Mouse (Mus musculus): ENCODE measurements around the gene Olfr464. TPM values are rescaled to one million over a fixed set of nuclear protein-coding genes. Genes with fewer than 3 reads are reported as not detected.

Gene Olfr464
- total RNA-seq, 1 experiment, result not detected

DNA sequence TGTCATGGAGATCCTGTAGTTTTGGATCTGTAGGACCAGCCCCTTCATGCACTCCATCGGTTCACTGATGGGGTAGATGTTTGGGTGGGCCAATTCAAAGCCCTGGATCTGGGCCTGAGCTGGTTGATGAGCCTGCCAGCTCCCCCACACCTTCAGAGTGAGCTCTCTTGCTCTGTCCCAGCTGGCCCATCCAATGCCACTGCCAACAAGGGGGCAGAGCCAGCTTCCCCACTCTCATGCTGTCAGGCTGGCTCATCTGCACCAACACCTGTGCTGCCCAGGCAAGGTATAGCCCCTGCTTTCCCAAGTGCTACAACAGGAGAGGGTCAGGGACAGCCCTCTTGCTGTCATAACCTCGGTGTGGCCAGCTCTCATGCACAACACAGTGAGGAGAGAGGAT lies 13.0 kb upstream of the Olfr464 start:
- no peaks in the 10 kb centered on the region for H3K4me1 ChIP-seq (ENCODE audit: control insufficient read depth in 2 of 2, insufficient read depth in 2 of 2, low read length in 2 of 2, poor library complexity in 1 of 2)
- no peaks in the 10 kb centered on the region for H3K36me3 ChIP-seq (ENCODE audit: control insufficient read depth, insufficient read depth, low read length, poor library complexity, severe bottlenecking)
- no peak overlapping the region for H3K27ac ChIP-seq (ENCODE audit: insufficient read depth, low read depth, low read length, poor library complexity, severe bottlenecking)
- no peak overlapping the region for H3K9ac ChIP-seq (ENCODE audit: insufficient read depth, low read depth, low read length, poor library complexity, severe bottlenecking)
- in situ Hi-C loops (cut with MboI; ENCODE audit: low sequenced_read_pairs in 2 of 2, unreplicated experiment in 2 of 2), result no loop called here
- no peak overlapping the region for H3K4me3 ChIP-seq (ENCODE audit: insufficient read depth in 1 of 2, low read depth in 1 of 2, low read length in 2 of 2, poor library complexity in 1 of 2, severe bottlenecking in 1 of 2)
- H3K9me3 ChIP-seq (ENCODE audit: control insufficient read depth, insufficient read depth, low read depth, low read length), result no peaks in the 10 kb centered on the region
- no peak for TF ChIP-seq ZNF384 (IDR thresholded peaks at IDR 0.05; ENCODE audit: low read depth, low read length)
- TF ChIP-seq MAFK (IDR thresholded peaks at IDR 0.05; ENCODE audit: insufficient read depth, low read depth, low read length), result no peak
- no peak for TF ChIP-seq CHD2 (IDR thresholded peaks at IDR 0.05; ENCODE audit: low read depth, low read length)
- TF ChIP-seq ZC3H11A (IDR thresholded peaks at IDR 0.05; ENCODE audit: borderline replicate concordance, low read depth, low read length), result no peak
- no peak for TF ChIP-seq HCFC1 (IDR thresholded peaks at IDR 0.05; ENCODE audit: borderline replicate concordance, insufficient read depth, low read length)
- no peak for DNase-seq (ENCODE audit: low read depth, low spot score)

DNA sequence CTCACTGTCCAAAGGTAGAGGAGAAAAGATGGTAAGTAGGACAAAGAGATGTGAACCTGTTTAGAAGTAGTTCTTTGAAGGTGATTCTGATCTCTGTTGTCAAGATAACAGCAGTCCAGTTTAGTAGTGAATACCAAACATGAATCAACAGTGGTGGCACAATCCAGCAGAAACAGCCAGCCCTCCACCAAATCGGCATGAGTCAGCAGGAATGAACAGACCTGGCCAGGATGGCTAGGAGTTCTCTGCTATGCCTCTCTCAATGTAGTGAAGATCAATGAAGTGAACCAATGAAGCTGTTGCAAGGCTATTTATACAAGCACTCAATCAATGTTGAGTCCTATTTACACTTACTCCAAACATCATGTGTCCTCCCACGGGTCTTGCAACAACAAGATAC lies 9.6 kb upstream of the Olfr464 start:
- Histone ChIP-seq H3K4me1 (ENCODE audit: control insufficient read depth in 2 of 2, insufficient read depth in 2 of 2, low read length in 2 of 2, poor library complexity in 1 of 2) (no peaks in the 10 kb centered on the region), H3K9me3 (ENCODE audit: control insufficient read depth, insufficient read depth, low read depth, low read length) (no peaks in the 10 kb centered on the region), H3K36me3 (ENCODE audit: control insufficient read depth, insufficient read depth, low read length, poor library complexity, severe bottlenecking) (no peaks in the 10 kb centered on the region), H3K9ac (ENCODE audit: insufficient read depth, low read depth, low read length, poor library complexity, severe bottlenecking) (no peak overlapping the region), H3K4me3 (ENCODE audit: insufficient read depth in 1 of 2, low read depth in 1 of 2, low read length in 2 of 2, poor library complexity in 1 of 2, severe bottlenecking in 1 of 2) (no peak overlapping the region), H3K27ac (ENCODE audit: insufficient read depth, low read depth, low read length, poor library complexity, severe bottlenecking) (no peak overlapping the region)
- TF ChIP-seq ZC3H11A (IDR thresholded peaks at IDR 0.05; ENCODE audit: borderline replicate concordance, low read depth, low read length), result no peak
- TF ChIP-seq CHD2 (IDR thresholded peaks at IDR 0.05; ENCODE audit: low read depth, low read length), result no peak
- TF ChIP-seq MAFK (IDR thresholded peaks at IDR 0.05; ENCODE audit: insufficient read depth, low read depth, low read length), result peak; percentile 65; the same call in 1 of the 2 replicates
- TF ChIP-seq ZNF384 (IDR thresholded peaks at IDR 0.05; ENCODE audit: low read depth, low read length), result no peak
- no peak for TF ChIP-seq HCFC1 (IDR thresholded peaks at IDR 0.05; ENCODE audit: borderline replicate concordance, insufficient read depth, low read length)
- DNase-seq (ENCODE audit: low read depth, low spot score), result no peak
- in situ Hi-C loops (cut with MboI; ENCODE audit: low sequenced_read_pairs in 2 of 2, unreplicated experiment in 2 of 2), result no loop called here

DNA sequence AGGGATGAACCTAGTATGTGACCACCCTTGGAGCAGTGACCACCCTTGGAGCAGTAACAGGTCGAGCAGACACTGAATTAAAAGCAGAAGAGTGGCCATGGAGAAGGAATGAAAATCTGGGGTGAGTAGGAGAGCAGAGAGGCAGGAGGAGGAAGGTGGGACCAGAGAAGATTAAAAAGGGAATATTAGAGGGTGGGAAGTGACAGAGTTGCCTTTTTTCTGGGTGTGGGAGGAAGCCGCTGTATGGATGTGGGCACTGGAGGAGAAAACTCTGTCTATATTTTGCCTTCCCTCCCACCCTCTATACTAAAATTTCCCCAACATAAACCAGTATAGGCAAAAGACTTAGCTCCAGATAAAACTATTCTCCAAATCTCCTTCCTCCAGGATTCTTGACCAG lies 466 bp downstream of the Olfr464 start:
- TF ChIP-seq CHD2 (IDR thresholded peaks at IDR 0.05; ENCODE audit: low read depth, low read length), result no peak
- no peak for TF ChIP-seq MAFK (IDR thresholded peaks at IDR 0.05; ENCODE audit: insufficient read depth, low read depth, low read length)
- no peak for TF ChIP-seq HCFC1 (IDR thresholded peaks at IDR 0.05; ENCODE audit: borderline replicate concordance, insufficient read depth, low read length)
- no peak for TF ChIP-seq ZC3H11A (IDR thresholded peaks at IDR 0.05; ENCODE audit: borderline replicate concordance, low read depth, low read length)
- no peak for TF ChIP-seq ZNF384 (IDR thresholded peaks at IDR 0.05; ENCODE audit: low read depth, low read length)

DNA sequence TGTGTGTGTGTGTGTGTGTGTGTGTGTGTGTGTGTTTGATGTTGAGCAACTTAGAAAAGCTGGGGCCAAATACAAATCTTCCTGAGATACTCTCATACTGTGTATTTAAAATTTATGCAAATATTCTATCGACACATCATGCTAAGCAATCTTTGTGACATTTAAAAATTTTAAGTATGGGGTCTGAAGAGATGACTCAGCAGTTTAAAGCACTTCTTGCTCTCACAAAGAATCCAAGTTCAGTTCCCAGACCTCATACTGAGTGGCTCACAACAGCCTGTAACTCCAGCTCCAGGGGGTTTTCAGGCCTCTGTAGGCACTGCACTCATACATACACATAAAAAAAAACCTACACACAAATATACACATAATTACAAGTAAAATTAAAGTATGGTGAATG lies 4.8 kb downstream of the Olfr464 start:
- DNase-seq (ENCODE audit: low read depth, low spot score), result no peak
- peak; percentile 85 for TF ChIP-seq MAFK (IDR thresholded peaks at IDR 0.05; ENCODE audit: insufficient read depth, low read depth, low read length)
- no peak for TF ChIP-seq ZC3H11A (IDR thresholded peaks at IDR 0.05; ENCODE audit: borderline replicate concordance, low read depth, low read length)
- no peaks in the 10 kb centered on the region for H3K36me3 ChIP-seq (ENCODE audit: control insufficient read depth, insufficient read depth, low read length, poor library complexity, severe bottlenecking)
- no peak overlapping the region for H3K4me3 ChIP-seq (ENCODE audit: insufficient read depth in 1 of 2, low read depth in 1 of 2, low read length in 2 of 2, poor library complexity in 1 of 2, severe bottlenecking in 1 of 2)
- in situ Hi-C loops (cut with MboI; ENCODE audit: low sequenced_read_pairs in 2 of 2, unreplicated experiment in 2 of 2), result no loop called here
- H3K9ac ChIP-seq (ENCODE audit: insufficient read depth, low read depth, low read length, poor library complexity, severe bottlenecking), result no peak overlapping the region
- no peaks in the 10 kb centered on the region for H3K9me3 ChIP-seq (ENCODE audit: control insufficient read depth, insufficient read depth, low read depth, low read length)
- peaks cover 0 to 2% of the 10 kb centered on the region in 2 experiments; a peak in 1 of 4 replicates for H3K4me1 ChIP-seq (ENCODE audit: control insufficient read depth in 2 of 2, insufficient read depth in 2 of 2, low read length in 2 of 2, poor library complexity in 1 of 2)
- H3K27ac ChIP-seq (ENCODE audit: insufficient read depth, low read depth, low read length, poor library complexity, severe bottlenecking), result no peak overlapping the region

More for the DNA sequence above, 466 bp downstream of the Olfr464 start:
- no peak overlapping the region for H3K27ac ChIP-seq (ENCODE audit: insufficient read depth, low read depth, low read length, poor library complexity, severe bottlenecking)
- H3K9me3 ChIP-seq (ENCODE audit: control insufficient read depth, insufficient read depth, low read depth, low read length), result no peaks in the 10 kb centered on the region
- in situ Hi-C loops (cut with MboI; ENCODE audit: low sequenced_read_pairs in 2 of 2, unreplicated experiment in 2 of 2), result no loop called here
- no peak overlapping the region for H3K4me3 ChIP-seq (ENCODE audit: insufficient read depth in 1 of 2, low read depth in 1 of 2, low read length in 2 of 2, poor library complexity in 1 of 2, severe bottlenecking in 1 of 2)
- H3K9ac ChIP-seq (ENCODE audit: insufficient read depth, low read depth, low read length, poor library complexity, severe bottlenecking), result no peak overlapping the region
- peaks cover 0 to 2% of the 10 kb centered on the region in 2 experiments; a peak in 1 of 4 replicates for H3K4me1 ChIP-seq (ENCODE audit: control insufficient read depth in 2 of 2, insufficient read depth in 2 of 2, low read length in 2 of 2, poor library complexity in 1 of 2)
- no peaks in the 10 kb centered on the region for H3K36me3 ChIP-seq (ENCODE audit: control insufficient read depth, insufficient read depth, low read length, poor library complexity, severe bottlenecking)
- DNase-seq (ENCODE audit: low read depth, low spot score), result no peak

DNA sequence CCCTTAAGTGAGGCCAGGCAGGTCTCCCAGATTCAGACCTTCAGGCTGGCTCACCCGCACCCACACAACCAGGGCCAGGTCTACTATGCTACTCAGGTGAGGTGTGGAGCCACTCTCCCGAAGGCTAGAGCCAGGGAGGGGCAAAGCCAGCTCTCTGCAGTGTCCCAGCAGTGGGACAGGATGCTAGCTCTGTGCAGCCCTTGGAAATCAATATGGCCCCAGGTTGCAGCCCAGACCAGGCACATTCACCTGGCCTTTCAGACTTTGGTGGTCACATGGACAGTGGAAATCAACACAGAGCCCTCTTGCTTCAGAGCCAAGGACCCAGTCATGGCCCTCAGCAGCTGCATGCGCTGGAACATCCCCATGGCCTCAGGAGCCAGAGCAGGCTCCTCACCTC lies 16.4 kb downstream of the Olfr464 start:
- Histone ChIP-seq H3K9ac (ENCODE audit: insufficient read depth, low read depth, low read length, poor library complexity, severe bottlenecking) (no peak overlapping the region), H3K4me1 (ENCODE audit: control insufficient read depth in 2 of 2, insufficient read depth in 2 of 2, low read length in 2 of 2, poor library complexity in 1 of 2) (no peaks in the 10 kb centered on the region), H3K36me3 (ENCODE audit: control insufficient read depth, insufficient read depth, low read length, poor library complexity, severe bottlenecking) (no peaks in the 10 kb centered on the region), H3K27ac (ENCODE audit: insufficient read depth, low read depth, low read length, poor library complexity, severe bottlenecking) (no peak overlapping the region), H3K4me3 (ENCODE audit: insufficient read depth in 1 of 2, low read depth in 1 of 2, low read length in 2 of 2, poor library complexity in 1 of 2, severe bottlenecking in 1 of 2) (no peak overlapping the region), H3K9me3 (ENCODE audit: control insufficient read depth, insufficient read depth, low read depth, low read length) (no peaks in the 10 kb centered on the region)
- in situ Hi-C loops (cut with MboI; ENCODE audit: low sequenced_read_pairs in 2 of 2, unreplicated experiment in 2 of 2), result no loop called here
- TF ChIP-seq MAFK (IDR thresholded peaks at IDR 0.05; ENCODE audit: insufficient read depth, low read depth, low read length), result no peak
- TF ChIP-seq ZC3H11A (IDR thresholded peaks at IDR 0.05; ENCODE audit: borderline replicate concordance, low read depth, low read length), result no peak
- no peak for TF ChIP-seq ZNF384 (IDR thresholded peaks at IDR 0.05; ENCODE audit: low read depth, low read length)
- no peak for TF ChIP-seq CHD2 (IDR thresholded peaks at IDR 0.05; ENCODE audit: low read depth, low read length)
- no peak for TF ChIP-seq HCFC1 (IDR thresholded peaks at IDR 0.05; ENCODE audit: borderline replicate concordance, insufficient read depth, low read length)
- no peak for DNase-seq (ENCODE audit: low read depth, low spot score)
